Mouse (Mus musculus) MEL (cell line): ENCODE measurements around the gene Grtp1.

Source experiments
- CHD2 ChIP-seq: IDR thresholded peaks from 2 replicates; pipeline ENCODE4 v1.6.1; 2011; ENCODE audit warnings: low read length, improper control_type of control experiment
- CTCF ChIP-seq, 3 experiments: IDR thresholded peaks in 2 of 3; conservative IDR thresholded peaks in 1 of 3; 2 replicates each; pipeline ENCODE4 v1.5.1; 2011 to 2012; ENCODE audit warnings: low read length in 3 of 3, low read depth in 2 of 3, mild to moderate bottlenecking in 2 of 3, improper control_type of control experiment in 1 of 3, inconsistent platforms in 1 of 3, mixed read lengths in 1 of 3, moderate library complexity in 1 of 3; ENCODE audit not compliant: control insufficient read depth in 1 of 3, insufficient read depth in 1 of 3, poor library complexity in 1 of 3, severe bottlenecking in 1 of 3
- ELF1 ChIP-seq: IDR thresholded peaks from 2 replicates; pipeline ENCODE4 v1.6.1; 2014; ENCODE audit warnings: low read depth, mild to moderate bottlenecking, inconsistent platforms, low read length, improper control_type of control experiment, moderate library complexity
- HCFC1 ChIP-seq: IDR thresholded peaks from 2 replicates; pipeline ENCODE4 v1.6.1; 2012; ENCODE audit warnings: low read depth, mild to moderate bottlenecking, inconsistent platforms, low read length, improper control_type of control experiment, moderate library complexity
- MAX ChIP-seq: IDR thresholded peaks from 2 replicates; pipeline ENCODE4 v1.6.1; 2011; ENCODE audit warnings: low read length, improper control_type of control experiment
- POLR2A ChIP-seq, 2 experiments: IDR thresholded peaks; 2 replicates each; pipeline ENCODE4 v1.6.1; 2011 to 2012; ENCODE audit warnings: low read length in 2 of 2, mild to moderate bottlenecking in 2 of 2, control low read depth in 1 of 2, improper control_type of control experiment in 1 of 2, low read depth in 1 of 2, moderate library complexity in 1 of 2; ENCODE audit not compliant: control insufficient read depth in 1 of 2, insufficient read depth in 1 of 2, poor library complexity in 1 of 2
- POLR2AphosphoS2 ChIP-seq: IDR thresholded peaks from 2 replicates; pipeline ENCODE4 v1.6.1; 2011; ENCODE audit warnings: low read length, improper control_type of control experiment
- RCOR1 ChIP-seq: IDR thresholded peaks from 2 replicates; pipeline ENCODE4 v1.6.1; 2012; ENCODE audit warnings: low read depth, mild to moderate bottlenecking, inconsistent platforms, low read length, improper control_type of control experiment
- ZC3H11A ChIP-seq: IDR thresholded peaks from 2 replicates; pipeline ENCODE4 v1.6.1; 2012; ENCODE audit warnings: low read depth, mild to moderate bottlenecking, inconsistent platforms, low read length, improper control_type of control experiment

DNA sequence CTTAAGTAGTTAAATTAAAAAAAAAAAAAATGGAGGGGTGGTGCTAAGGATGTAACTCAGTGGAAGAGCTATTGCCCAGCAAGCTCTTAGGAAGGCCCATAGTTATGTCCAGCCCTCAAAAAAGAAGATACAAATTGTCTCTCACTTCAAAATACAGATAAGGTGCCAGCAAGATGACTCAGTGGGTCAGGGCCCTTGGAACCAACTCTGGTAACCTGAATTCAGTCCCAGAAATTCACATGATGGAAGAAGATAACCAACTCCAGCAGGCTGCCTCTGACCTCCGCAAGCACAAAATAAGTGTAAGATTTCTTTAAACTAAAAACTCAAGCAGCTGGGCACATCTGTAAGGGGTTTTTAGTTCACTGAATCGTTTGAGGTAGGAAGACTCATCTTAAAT lies 51.9 kb downstream of the Grtp1 start:
- TF ChIP-seq RCOR1 (no peak), ZC3H11A (no peak), CTCF (IDR thresholded peaks at IDR 0.05 in 2 of 3, conservative IDR thresholded peaks at IDR 0.05 in 1 of 3; ENCODE audit: control insufficient read depth in 1 of 3, insufficient read depth in 1 of 3, low read depth in 2 of 3, low read length in 3 of 3, poor library complexity in 1 of 3, severe bottlenecking in 1 of 3) (no peak), ELF1 (no peak), POLR2AphosphoS2 (no peak), MAX (no peak), HCFC1 (no peak), POLR2A (IDR thresholded peaks at IDR 0.05; ENCODE audit: control insufficient read depth in 1 of 2, insufficient read depth in 1 of 2, low read depth in 1 of 2, low read length in 2 of 2, poor library complexity in 1 of 2) (no peak), CHD2 (no peak)
